Mouse (Mus musculus): ENCODE measurements at regions not wholly inside any gene's neighbourhood (a gene's known extent, or its start where the extent isn't known, plus 50 kb on each side); places are given as distances from the start of the nearest gene placed in this dataset.

DNA sequence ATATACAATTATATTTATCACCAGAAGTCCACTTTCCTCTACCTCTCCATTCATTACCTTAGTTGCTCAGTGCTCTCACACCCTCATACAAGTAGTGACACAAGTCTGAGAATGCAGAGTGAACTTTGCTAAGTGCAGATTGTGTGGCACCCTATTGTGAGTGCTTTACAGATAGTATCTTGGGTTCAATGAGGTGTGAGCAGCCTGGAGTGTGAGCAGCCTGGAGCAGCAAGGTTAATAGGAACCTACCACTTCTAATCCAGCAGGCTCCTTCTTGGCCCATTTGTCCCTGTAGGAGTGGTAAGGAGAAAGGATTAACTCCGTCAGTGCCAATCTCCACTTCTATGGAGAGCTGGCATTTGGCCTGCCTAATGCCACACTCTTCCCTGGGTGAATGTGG, 192.4 kb upstream of the Gm37988 start:
- no peak for TF ChIP-seq POLR2A (IDR thresholded peaks at IDR 0.05; ENCODE audit: insufficient read depth, low read length)
- no peak for TF ChIP-seq CTCF (IDR thresholded peaks at IDR 0.05; ENCODE audit: low read depth, low read length)
- TF ChIP-seq EP300 (IDR thresholded peaks at IDR 0.05; ENCODE audit: insufficient read depth, low read depth, low read length), result no peak

Data from ES-Bruce4 (cell line).